Mouse (Mus musculus) heart, postnatal 25 days (tissue): ENCODE results near the gene Frmd7. TPM values are rescaled to one million over a fixed set of nuclear protein-coding genes. Genes with fewer than 3 reads are reported as not detected.

Experiments used
- DNase-seq: peaks from one replicate; pipeline ENCODE4 v3.0.0; 2022; ENCODE audit warnings: low spot score
- intact Hi-C: fragments of 180-260 bp; cut with DNase I; formaldehyde crosslinking; loops from one replicate; pipeline ENCODE4 v1.15.1; 2025
- total RNA-seq, 2 experiments: library from RNA; stranded (reverse); gene quantifications; 2 replicates each; pipeline ENCODE4 v1.2.3; 2021

Frmd7 gene
- total RNA-seq = not detected

DNA sequence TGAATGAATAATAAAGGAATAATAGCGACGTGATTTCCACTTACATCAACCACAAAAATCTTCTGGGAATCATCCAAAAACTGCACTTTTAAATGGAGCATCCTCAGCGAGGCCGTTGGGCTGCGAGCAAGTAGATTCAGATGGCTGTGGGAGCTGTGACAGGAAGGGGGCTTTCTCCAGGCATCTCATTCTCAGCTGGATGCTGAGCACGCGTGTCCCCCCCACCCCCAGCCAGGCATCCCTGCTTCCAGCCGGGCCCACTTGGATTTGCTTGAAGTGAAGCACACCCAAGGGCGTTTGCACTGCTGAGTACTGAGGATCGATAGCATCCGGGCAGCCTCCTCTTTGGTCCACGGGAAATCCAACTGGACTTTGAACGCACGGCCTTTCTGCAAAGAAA lies at the start of gene Frmd7:
Frmd7 (minus strand) TSS at position 101 of the 400 bp plus-strand sequence.
- no peak for DNase-seq
- intact Hi-C loops = no loop called here

DNA sequence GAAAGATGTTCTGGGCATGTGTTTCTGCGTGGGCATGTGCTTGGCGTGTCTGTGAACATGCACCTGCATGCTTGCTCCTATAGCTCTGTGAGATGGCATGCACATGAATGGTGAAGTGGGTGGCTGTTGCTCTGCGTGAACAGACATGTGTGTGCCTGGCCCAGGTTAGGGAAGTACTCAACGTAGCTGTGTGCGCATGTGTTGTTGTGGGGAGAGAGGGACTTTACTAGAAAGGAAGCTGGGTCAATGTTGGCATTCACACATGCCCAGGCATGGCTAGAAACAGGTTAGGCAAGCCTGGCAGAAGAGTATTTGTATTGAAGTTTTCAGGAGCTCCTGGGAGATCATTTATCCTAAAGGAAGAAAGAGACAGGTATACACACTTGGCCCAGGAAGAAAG lies 48.8 kb upstream of the Frmd7 start:
- no peak for DNase-seq
- intact Hi-C loops = no loop called here

DNA sequence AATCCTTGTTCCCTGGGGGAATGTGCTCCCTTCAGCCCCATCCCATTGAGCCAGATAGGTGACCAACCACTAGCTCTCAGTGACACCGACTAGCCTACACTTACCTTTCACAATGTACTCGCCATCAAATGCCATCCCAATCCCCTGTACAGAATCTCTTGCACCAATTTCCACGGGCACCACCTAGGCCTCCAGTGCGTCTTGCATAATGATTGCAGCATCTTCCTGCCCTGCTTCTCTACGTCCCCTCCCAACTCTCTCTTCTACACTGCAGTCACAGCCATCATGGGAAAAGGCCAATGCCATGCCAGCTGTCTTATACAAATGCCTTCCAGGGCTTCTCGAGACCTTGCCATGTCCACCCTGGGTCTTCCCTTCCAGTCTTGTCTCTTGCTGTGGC lies 47.4 kb upstream of the Frmd7 start:
- no peak for DNase-seq

DNA sequence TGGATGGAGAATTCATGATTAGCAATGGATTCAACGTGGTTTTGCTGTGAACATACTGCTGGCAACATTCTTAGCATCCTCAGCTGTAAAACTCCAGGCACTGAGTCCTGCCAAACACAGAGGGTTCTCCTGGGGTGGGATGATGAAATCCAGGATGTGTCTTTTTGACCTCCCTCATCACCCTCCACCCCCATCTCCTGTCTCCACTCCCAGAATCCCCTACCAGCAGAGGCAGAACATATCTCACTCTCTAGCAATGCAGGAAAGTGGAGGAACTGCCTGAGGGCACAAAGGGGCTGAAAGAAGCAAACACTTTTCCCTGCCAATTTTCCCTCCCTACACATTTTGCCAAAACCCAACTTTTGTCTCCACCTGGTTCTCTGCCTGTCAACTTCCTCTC lies 46.1 kb upstream of the Frmd7 start:
- intact Hi-C loops = no loop called here
- DNase-seq = no peak

More for the DNA sequence above, 47.4 kb upstream of the Frmd7 start:
- intact Hi-C loops = no loop called here

DNA sequence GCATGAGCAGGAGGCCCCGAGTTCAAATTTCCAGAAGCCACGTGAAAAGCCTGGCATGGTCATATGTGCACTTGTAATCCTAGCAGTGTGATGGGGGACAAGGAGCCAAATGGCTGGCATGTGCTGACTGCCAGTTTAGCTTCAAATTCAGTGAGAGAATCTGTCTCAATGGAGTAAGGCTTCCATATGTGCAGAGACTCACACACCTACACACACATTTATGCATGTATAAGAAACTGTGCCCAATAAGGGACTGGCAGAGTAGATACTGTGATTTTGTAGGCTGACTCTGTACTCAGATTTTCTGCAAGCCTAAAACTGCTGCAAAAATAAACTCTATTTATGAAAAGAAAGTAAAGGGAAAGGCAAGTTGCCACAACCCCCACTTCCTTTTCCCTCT lies 35.9 kb upstream of the Frmd7 start:
- DNase-seq = no peak
- intact Hi-C loops = no loop called here

DNA sequence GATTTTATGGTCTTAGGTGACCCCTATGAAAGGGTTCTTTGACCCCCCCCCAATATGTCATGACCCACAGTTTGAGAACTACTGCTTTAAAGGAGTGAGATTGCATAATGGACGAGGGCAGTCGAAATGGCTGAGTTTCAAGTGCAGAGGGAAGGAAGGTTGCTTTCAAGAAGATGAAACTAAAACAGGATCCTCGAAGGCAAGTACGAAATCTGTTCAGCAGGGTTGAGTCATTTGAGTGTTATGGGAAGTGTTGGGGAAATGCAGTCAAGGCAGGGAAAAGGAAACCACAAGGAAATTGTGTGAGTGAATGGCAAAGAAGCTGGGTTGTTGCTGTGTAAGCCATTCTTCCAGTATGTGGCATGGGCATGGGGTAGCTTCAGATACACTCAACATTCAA lies 29.6 kb upstream of the Frmd7 start:
- no peak for DNase-seq
- intact Hi-C loops = no loop called here

DNA sequence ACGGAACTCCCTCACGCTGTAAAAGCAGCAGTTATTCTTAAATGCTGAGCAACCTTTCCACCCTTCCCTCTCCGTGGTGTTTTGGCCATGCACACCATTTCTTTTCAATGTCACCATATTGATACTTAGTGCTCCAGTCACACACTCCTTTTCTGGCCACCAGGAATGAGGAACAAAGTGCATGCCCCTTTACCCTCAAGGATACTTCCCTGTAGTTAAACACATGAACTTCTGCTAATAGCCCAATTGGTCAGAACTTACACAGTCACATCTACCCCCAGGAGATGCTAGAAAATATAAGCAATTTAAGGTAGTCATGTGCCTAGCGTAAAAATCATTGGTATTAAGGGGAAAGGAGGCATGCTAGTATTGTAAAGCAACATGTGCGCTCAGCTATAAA lies 27.4 kb upstream of the Frmd7 start:
- DNase-seq = no peak
- intact Hi-C loops = no loop called here

DNA sequence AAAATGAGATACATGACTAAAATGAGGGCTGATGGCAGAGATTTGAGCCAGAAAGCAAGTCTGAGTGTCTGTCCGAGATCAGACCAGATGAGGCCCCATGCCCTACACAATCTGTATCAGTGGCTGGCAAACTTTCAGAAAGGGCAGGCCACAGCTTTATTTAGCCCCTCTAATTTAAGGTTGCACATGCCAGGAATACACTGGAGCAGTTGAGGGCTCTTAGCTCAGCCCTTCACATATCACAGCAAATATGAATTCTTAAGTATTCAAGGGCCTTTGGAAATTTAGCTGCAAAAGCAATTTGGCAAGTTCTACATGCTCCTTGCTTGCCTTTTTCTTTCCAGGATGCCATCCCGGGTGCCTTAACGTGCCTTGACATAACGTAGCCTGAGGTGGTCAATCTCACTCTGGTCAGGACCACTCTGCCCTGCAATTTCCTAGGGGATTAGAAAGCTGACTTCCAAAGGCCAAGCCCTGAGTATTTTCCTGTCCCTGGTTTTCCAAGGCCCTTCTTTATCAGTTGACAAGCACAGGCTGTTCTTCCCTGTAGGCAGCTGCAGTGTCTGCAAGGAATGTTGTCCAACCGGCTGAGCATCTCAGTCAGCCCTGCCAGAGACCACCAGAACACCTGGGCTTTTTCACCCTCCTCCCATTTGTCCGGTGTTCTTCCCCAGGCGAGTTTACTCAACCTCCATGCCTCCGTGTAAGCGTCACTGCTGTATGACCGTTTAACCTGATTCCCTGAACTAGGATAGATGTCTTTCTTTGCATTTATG lies 25.8 kb upstream of the Frmd7 start:
- no peak for DNase-seq
- intact Hi-C loops = no loop called here

DNA sequence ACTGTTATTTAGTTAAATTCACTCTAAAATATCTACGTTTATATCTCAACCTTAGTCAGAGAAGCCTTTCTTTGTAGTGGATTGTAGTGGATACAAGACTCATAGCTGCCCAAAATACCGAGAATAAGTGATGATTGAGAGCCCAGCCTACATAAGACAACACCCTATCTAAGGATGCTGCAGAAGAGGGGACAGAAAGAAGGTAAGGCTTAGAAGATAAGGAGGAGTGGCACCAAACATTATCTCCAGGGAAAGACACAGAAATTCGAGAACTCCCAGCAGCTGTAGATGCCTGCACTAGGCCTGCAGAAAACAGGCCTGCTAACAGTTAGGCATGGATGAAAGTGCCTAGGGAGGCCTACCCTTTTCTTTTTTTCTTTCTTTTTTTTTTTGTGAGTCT lies 22.6 kb upstream of the Frmd7 start:
- intact Hi-C loops = no loop called here
- DNase-seq = no peak

DNA sequence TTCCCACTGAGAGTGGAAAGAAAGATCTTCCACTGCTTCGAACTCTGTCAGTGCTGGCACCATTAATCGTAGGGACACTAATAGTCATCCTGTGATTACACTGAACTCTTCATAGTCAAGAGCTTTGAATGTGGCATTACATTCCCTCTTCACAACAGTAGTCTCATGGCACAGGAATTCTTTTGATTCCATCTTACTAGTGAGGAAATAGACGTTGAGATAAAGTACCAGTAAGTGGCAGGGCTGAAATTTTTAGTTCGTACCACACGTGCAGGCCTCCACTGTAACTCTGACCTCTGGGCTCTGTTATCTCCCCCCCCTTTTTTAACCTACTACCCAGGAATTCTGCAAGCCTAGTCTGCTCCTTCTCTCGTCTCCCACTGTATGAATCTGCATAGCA lies 20.4 kb upstream of the Frmd7 start:
- intact Hi-C loops = no loop called here
- DNase-seq = no peak

DNA sequence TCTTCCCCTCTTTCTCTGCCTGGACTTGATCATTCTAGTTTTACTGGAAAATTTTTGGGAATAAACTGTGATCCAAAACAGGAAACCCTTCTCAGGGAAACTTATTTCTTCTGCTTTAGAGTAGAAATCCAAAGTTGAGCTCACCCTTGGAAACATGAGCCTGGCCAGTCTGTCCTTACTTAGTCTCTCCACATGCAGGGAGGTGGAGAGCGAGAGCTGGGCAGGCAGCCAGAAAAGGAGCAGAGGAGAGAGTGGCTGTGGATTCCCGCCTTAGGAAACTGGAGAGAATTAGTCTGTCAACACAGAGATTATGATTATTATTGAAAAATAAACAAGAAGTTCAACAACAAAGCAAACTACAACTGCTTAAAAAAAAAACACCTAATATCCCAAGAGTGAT lies 6.1 kb upstream of the Frmd7 start:
- intact Hi-C loops = no loop called here
- DNase-seq = peak; percentile 23

DNA sequence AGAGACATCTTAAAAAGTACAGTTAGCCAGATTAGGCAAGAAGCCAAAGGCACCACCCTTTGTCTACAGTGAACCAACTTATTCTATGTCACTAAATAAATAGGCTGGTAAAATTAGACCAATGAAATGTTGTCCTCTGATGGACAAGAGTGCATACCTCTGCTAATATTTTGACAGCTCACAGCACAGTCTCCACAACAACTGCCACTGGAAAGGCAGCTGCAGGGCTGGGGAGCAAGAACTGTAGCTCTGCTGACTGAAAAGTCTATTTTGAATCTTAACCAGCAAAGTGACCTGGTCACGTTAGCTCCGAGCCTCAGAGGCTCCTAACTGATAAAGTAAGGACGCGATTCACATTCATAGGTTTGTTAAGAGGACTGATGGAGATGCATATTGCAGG lies 5.6 kb upstream of the Frmd7 start:
- intact Hi-C loops = no loop called here
- DNase-seq = no peak

DNA sequence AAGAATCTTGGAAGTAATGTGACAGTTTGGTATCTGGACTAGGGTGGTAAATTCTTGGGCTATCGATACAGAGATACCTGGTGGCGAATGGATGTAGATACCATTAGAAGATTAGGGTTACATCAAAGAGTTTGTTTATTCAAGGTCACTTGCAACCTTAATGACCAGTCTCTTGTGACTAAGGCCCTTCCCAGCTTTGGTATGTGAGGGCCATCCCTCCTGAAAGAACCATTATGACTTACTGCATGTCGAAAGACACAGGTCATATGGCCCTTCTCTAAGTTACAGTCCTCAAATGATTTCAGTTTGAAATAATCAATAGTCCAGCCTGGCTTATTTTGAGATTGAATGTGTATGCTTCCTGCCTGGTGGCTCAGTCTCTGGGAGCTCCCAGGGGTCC lies 5.4 kb downstream of the Frmd7 start:
- DNase-seq = no peak
- intact Hi-C loops = no loop called here

DNA sequence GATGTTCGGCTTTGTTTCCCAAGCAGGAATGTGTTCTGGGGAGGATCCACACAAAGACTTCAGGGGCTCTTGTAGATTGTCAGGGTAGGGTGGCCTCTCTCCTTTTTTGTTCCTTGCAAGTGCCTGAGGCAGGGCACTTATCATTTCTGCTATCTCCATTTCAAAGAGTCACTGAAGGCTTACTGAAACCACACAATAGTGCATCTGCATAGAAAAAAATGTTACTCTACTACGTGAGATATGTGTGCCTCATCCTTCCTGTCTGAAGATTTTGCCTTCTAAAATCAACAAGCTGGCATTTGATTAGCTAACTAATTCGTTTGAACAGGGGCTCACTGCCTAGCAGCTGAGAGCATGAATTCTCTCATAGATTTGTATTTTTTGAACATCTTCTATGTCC lies 12.2 kb downstream of the Frmd7 start:
- intact Hi-C loops = no loop called here
- no peak for DNase-seq

DNA sequence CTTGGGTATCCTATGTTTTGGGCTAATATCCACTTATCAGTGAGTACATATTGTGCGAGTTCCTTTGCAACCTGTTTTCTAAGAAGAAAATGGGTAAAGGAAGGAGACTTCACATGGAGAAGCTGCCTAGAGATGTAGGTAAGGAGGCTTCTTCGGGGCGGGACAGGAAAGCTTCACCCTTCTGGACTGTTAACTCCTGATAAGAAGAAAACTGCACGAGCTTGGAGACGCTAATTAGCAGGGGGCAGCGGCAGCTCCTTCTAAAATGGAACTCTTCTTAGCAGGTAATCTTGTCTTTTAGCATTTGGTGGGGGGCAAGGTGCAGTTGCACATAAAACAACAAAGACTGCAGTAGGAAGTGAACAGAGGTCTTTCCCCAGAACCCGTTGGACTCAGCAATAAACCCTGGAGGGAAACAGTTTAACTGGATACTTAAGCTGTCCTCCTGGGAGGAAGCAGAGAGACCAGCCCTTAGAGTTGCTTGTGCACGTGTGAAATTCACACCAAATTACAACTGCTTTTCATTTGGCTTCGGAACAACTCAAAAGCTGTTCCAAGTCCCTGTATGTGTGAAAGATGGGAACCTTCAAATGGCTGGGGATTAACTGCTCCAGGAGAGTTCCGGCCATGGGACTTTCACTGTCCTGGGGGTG lies 15.5 kb downstream of the Frmd7 start:
- intact Hi-C loops = loop anchor here (10.0 kb wide), 1 partner anchor 252 kb away; no protein-coding TSS in a partner anchor
- DNase-seq = no peak

DNA sequence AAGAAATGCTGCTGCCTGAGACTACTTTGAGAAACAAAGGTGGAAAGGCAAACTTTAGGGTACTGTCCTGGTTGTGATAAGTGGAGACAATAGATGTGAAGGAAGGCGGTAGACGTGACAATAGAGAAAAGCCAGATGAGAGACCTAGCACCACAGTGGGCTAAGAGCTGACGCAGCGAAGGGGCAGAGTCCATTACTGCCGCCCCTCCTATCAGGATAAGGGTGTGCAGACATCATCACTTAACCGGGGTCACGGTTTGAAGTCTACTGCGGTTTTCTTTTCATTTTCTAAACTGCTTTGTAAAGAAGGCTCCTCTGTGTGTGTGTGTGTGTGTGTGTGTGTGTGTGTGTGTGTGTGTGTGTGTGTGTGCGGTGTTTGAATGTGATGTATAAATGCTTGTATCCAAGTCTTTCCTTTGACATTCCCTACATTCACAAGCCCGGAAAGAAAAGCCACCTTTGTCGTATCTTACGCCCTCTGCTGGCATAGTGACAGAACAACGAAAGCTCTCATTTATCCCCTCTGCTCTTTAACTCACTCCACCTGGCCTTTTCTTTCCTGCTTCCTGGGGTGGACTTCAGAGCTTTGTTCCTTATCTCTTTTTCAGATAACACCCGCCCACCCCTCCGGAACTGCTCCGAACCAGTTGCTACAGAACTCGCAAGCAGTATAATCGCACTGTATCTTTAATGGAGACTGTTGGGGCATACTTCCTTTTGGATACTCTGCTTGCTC lies 17.7 kb downstream of the Frmd7 start:
- no peak for DNase-seq
- intact Hi-C loops = loop anchor here (10.0 kb wide), 1 partner anchor 250 kb away; no protein-coding TSS in a partner anchor

DNA sequence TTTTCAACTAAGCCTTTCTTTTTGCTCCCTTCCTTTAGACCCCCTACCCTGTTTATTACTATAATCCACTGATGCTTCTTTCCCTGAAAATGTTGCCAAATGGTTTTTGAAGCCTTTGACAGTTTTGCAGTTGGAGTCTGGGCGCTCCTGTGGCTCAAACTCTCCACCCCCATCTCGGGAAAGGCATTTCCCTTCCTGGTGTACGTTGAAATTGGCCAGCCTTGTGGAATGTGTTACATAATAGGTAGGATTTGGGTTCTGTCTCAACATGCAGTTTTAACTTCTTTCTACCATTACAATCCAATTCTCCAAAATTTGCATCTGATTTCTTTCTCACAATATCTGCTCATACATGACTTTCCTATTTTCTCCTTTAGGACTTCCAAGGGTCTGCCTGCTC lies 23.8 kb downstream of the Frmd7 start:
- intact Hi-C loops = no loop called here
- no peak for DNase-seq

DNA sequence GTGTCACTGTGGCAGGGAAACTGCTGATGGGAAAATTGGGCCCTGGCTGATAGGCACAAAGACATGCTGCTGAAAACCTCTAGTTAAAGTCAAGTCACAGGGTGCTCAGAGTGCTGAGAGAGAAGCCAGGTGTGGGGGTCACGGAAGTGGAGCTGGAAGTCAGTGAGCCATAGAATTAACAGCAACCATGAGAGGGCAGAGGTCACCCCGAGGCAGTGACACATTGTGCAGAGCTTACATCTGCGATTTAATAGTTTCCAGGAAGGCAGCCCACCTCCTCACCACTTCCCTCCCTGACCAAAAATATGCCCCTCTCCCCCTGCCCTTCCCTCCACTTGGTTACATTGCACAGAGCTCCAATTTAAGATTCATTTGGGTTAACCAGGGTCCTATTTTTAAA lies 25.1 kb downstream of the Frmd7 start:
- intact Hi-C loops = no loop called here
- DNase-seq = no peak

DNA sequence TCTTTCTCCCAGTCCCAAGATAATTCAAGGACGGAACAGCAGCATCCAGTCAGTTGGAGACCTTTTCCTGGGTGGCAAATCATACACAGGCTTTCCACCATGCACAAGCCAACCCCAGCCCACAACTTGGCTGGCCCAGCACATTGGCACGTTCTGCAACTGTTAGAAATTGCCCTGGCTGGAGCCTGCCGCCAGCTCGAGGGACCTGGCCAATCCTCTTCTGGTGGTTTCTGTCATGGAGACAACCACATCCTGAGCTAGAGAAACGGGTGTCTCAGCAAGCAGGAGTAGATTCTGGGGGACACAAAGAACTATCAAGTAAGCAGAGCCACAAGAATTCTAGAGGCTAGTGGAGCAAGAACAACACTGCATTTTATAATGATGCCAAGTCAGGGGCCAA lies 32.6 kb downstream of the Frmd7 start:
- no peak for DNase-seq
- intact Hi-C loops = no loop called here

DNA sequence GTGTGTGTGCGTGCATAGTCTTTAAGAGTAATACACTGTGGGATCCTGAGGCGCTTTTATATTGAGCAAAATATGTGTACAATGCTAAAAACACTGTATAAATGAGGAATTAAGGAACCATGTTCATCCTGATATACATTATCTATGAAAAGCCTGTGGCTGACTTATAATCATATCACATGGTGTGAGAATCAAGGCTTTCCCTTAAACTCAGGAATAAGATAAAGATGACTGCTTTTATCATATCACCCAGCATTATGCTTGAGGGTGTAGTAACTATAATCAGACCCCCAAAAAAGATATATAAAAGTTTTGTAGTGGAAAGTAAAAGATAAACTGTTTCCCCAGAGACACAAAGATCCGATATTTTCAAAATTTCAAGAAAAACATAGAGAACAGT lies 39.0 kb downstream of the Frmd7 start:
- no peak for DNase-seq
- intact Hi-C loops = no loop called here

DNA sequence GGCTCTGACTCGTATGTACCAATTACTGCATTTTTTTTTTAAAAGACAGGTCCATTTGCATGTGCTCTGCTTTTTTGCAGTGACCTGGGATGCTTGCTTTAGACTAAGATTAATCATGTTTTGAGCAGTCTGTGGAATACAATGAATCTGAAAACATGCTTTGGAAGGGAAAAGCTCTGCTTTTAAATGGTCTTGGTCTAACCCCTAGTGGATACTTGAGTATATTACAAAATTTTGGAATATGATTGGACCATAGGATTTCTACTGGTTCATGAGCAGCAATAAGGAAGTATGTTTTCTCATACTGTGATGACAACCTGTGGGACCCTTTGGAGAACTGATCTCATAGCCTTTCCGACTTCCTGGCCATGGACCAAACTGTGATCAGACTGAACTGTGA lies 54.5 kb downstream of the Frmd7 start:
- DNase-seq = no peak
- intact Hi-C loops = no loop called here
